Mouse (Mus musculus): ENCODE measurements around the gene Zfp943.
"Not testable (repeated sequence)": the region's sequence is repeated elsewhere in the genome, so short reads cannot be mapped to it uniquely, and the experiment has no call there.

Zfp943 gene

DNA sequence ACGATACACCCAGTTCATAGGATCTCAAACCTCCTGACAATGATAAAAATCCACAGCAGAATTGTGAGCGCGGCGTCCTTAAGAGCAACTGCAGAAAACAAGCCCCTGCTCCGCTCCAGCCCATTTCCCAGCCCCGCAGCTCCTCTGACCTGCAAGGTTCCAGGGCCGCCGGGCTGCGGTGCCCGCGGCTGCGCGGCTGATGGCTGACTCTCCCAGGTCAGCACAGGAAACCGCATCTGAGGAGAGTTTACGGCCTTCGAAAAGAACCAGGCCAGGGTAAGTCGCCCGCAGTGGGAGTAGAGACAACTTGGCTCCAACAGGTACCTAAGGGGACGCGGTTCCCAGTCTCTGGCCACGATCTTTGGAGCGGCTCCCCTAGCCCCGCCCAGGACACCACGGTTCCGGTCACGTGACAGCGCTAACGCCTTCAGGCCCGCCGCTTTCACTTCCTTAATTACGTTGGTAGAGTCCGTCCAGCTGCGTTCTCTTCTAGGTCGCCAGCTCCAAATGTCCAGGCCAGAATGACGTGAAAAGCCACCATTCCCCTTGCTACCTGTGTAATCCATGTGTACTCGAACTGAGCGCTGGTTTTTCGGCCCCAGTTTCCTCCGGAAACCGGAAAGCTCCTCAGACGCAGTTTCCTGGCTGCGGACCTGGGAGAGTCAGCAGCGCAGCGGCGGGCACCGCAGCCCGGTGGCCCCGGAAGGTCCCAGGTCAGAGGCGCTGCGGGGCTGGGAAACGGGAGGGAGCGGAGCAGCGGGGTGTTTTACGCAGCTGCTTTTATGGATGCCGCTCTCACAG, at the start of gene Zfp943, which contains the start of gene Zfp942:
Gene Zfp943 (plus strand): TSS at position 446 of the 801 bp plus-strand sequence.
Gene Zfp942 (minus strand): TSS at position 358 of the 801 bp plus-strand sequence.
- not testable (repeated sequence) for H3K36me3 ChIP-seq (ENCODE audit: control insufficient read depth, insufficient read depth, low read length, poor library complexity, severe bottlenecking); H3K27me3 ChIP-seq (ENCODE audit: control insufficient read depth, insufficient read depth, low read length, poor library complexity, severe bottlenecking)
- DNase-seq (ENCODE audit: low read depth, low spot score): peak; percentile 69

DNA sequence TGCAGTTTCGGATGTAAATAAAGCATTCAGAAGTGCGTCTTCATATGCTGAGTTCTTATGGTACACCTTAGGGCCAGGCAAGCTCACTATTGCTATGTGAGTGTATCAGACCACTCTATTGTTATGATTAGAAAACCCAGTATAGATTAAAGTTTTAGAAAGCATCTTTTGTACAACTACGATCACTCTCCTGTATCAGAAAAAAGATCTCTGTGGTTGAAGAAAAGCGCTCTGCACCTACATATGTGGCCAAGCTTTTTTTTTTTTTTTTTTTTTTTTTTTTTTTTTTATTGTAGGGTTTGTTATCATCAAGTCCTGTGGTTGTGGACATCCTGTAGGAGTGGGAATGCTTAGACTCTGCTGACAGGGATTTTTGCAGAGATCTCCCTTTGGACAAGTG, 950 bp downstream of the Zfp943 start:
- no peaks in the 10 kb centered on the region for H3K27me3 ChIP-seq (ENCODE audit: control insufficient read depth, insufficient read depth, low read length, poor library complexity, severe bottlenecking)
- peak; percentile 13 for DNase-seq (ENCODE audit: low read depth, low spot score)
- no peaks in the 10 kb centered on the region for H3K36me3 ChIP-seq (ENCODE audit: control insufficient read depth, insufficient read depth, low read length, poor library complexity, severe bottlenecking)

- not testable (repeated sequence) for H3K36me3 ChIP-seq (ENCODE audit: control insufficient read depth, insufficient read depth, low read length, poor library complexity, severe bottlenecking); H3K27me3 ChIP-seq (ENCODE audit: control insufficient read depth, insufficient read depth, low read length, poor library complexity, severe bottlenecking)
- DNase-seq (ENCODE audit: low read depth, low spot score): peak; percentile 41
Observed at GRCm38 (mm10) chr17:22035594-22035993, 73.2 kb downstream of the Zfp943 start.

DNA sequence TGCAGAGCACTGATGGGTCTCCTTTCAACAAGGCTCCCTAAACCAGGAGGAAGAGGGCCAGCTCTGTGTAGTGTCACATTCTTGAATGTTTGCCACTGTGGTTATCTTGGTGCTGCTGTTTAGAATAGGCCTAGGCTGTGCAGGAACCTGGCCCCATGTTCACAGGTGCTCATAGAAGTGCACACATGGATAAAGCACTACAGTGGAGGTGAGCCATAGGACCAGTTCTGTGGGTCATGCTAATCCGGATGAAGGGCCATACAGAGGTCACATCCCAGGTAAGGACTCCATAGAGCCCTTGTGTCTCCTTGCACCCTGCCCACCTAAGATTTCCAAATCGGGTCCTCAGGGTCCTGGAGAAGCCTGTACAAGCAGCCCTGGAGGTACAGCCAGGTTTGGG, 87.1 kb downstream of the Zfp943 start:
- H3K36me3 ChIP-seq (ENCODE audit: control insufficient read depth, insufficient read depth, low read length, poor library complexity, severe bottlenecking): no peaks in the 10 kb centered on the region
- H3K27me3 ChIP-seq (ENCODE audit: control insufficient read depth, insufficient read depth, low read length, poor library complexity, severe bottlenecking): no peaks in the 10 kb centered on the region
- no peak for DNase-seq (ENCODE audit: low read depth, low spot score)

- Histone ChIP-seq H3K36me3 (ENCODE audit: control insufficient read depth, insufficient read depth, low read length, poor library complexity, severe bottlenecking) (no peaks in the 10 kb centered on the region), H3K27me3 (ENCODE audit: control insufficient read depth, insufficient read depth, low read length, poor library complexity, severe bottlenecking) (no peaks in the 10 kb centered on the region)
- no peak for DNase-seq (ENCODE audit: low read depth, low spot score)
Observed at GRCm38 (mm10) chr17:22053211-22053610, 90.9 kb downstream of the Zfp943 start.

DNA sequence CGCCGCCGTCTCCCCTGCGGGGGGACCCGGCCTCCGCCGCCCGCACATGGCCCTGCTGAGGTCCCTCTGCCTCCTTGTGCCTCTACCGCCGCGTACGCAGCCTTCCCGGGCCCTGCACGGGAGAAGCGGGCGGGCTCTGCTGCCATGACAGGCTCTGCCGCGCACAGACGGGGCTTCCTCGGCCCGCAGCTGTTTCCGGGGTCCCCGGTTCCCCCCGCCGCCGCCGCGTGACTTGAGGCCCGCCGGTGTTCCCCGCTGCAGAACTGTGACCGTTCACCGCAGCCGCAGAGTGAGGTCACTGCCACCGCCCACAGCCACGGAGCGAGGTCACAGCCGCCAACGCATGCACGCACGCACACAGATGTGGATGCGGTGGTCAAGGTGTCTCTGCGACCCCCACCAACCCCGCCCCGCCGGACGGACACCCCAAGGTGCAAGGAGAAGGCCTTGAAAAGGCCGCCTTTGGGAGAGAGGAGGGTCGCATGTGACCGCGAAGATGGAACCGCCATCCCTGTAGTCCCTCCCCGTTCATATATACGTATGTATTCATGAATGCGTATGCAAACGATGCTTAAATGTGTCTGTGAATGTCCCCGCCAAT, 118.8 kb downstream of the Zfp943 start:
- peak; percentile 65 for DNase-seq (ENCODE audit: low read depth, low spot score)
- no peaks in the 10 kb centered on the region for H3K36me3 ChIP-seq (ENCODE audit: control insufficient read depth, insufficient read depth, low read length, poor library complexity, severe bottlenecking)
- no peaks in the 10 kb centered on the region for H3K27me3 ChIP-seq (ENCODE audit: control insufficient read depth, insufficient read depth, low read length, poor library complexity, severe bottlenecking)

- H3K36me3 ChIP-seq (ENCODE audit: control insufficient read depth, insufficient read depth, low read length, poor library complexity, severe bottlenecking); H3K27me3 ChIP-seq (ENCODE audit: control insufficient read depth, insufficient read depth, low read length, poor library complexity, severe bottlenecking): not testable (repeated sequence)
- DNase-seq (ENCODE audit: low read depth, low spot score): peak; percentile 31
Observed at GRCm38 (mm10) chr17:22083224-22083623, 120.9 kb downstream of the Zfp943 start.

DNA sequence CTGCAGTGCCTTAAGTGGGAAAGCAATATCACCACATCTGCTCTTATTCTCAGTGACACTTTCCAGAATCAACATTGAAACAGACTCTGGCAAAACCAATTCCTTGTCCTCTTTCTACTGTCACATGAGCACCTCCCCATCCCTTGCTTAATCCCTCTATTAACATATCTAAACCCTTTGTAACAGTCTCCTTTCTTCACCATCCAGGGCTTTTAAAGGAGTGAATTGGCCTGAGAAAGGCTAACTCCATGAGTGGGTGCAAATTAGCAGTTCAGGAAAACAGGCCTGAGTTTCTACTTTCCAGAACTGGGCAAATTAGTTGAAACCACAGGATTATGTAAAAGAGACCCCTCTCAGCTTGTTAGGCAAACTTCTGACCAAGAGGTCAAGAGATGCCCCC, 156.4 kb downstream of the Zfp943 start:
- DNase-seq (ENCODE audit: low read depth, low spot score): no peak
- H3K27me3 ChIP-seq (ENCODE audit: control insufficient read depth, insufficient read depth, low read length, poor library complexity, severe bottlenecking): no peaks in the 10 kb centered on the region
- no peaks in the 10 kb centered on the region for H3K36me3 ChIP-seq (ENCODE audit: control insufficient read depth, insufficient read depth, low read length, poor library complexity, severe bottlenecking)

All from splenic B cell, adult 2 months (primary cell).